Mouse (Mus musculus): ENCODE data around the gene Emc6. TPM values are rescaled to one million over a fixed set of nuclear protein-coding genes. Genes with fewer than 3 reads are reported as not detected.

Gene Emc6
- polyA plus RNA-seq, 1 experiment from 2014 or later = 169 TPM

- TF ChIP-seq EP300 (IDR thresholded peaks at IDR 0.05; ENCODE audit: low read depth) (no peak), CTCF (IDR thresholded peaks at IDR 0.05; ENCODE audit: low read depth) (no peak)
- H3K27me3 ChIP-seq (ENCODE audit: insufficient read depth, low read length) = peaks cover 21% of the 10 kb centered on the region
- 4% methylated on average over 45 of the region's 49 CpGs for WGBS (ENCODE audit: insufficient replicate concordance)
- no peaks in the 10 kb centered on the region for H3K9me3 ChIP-seq (ENCODE audit: low read length)
- H3K4me3 ChIP-seq (ENCODE audit: low read depth, low read length) = peak within 1 kb of the TSS; percentile 43
- H3K9ac ChIP-seq (replicated peaks) = 0 out of 2 replicates have a peak within 1 kb of the TSS, but pooled peaks have one; percentile 18
- peak; percentile 49 for DNase-seq
- H3K27ac ChIP-seq (ENCODE audit: low read depth) = no peak within 1 kb of the TSS
- peaks cover 7% of the 10 kb centered on the region; the same call in 1 of the 2 replicates for H3K4me1 ChIP-seq (ENCODE audit: insufficient read depth)
- peak; percentile 72 for ATAC-seq
- peak within 1 kb of the TSS; percentile 73 for H3K4me2 ChIP-seq (ENCODE audit: low read depth, low read length)
- H3K36me3 ChIP-seq (replicated peaks; ENCODE audit: insufficient read depth, low read length) = no peaks in the 10 kb centered on the region
Measured at GRCm38 (mm10) chr11:73159957-73160810, 16.7 kb downstream of the Emc6 start, which contains the start of gene P2rx5. Gene P2rx5, plus strand, starts transcription at chr11:73160421.

- Histone ChIP-seq H3K9ac (replicated peaks) (no peak overlapping the region), H3K27me3 (ENCODE audit: insufficient read depth, low read length) (peaks cover 9% of the 10 kb centered on the region), H3K9me3 (ENCODE audit: low read length) (no peaks in the 10 kb centered on the region), H3K4me1 (ENCODE audit: insufficient read depth) (no peaks in the 10 kb centered on the region), H3K36me3 (replicated peaks; ENCODE audit: insufficient read depth, low read length) (no peaks in the 10 kb centered on the region), H3K4me2 (ENCODE audit: low read depth, low read length) (no peak overlapping the region), H3K27ac (ENCODE audit: low read depth) (no peak overlapping the region), H3K4me3 (ENCODE audit: low read depth, low read length) (no peak overlapping the region)
- ATAC-seq (no peak), DNase-seq (no peak)
- 71% methylated on average over 6 of the region's 6 CpGs for whole genome bisulfite sequencing (ENCODE audit: insufficient replicate concordance)
- TF ChIP-seq CTCF (IDR thresholded peaks at IDR 0.05; ENCODE audit: low read depth) (no peak), EP300 (IDR thresholded peaks at IDR 0.05; ENCODE audit: low read depth) (no peak)
Measured at GRCm38 (mm10) chr11:73155071-73155470, 21.8 kb downstream of the Emc6 start.

- no peak for ATAC-seq
- no peaks in the 10 kb centered on the region for H3K27me3 ChIP-seq (ENCODE audit: insufficient read depth, low read length)
- no peaks in the 10 kb centered on the region for H3K36me3 ChIP-seq (replicated peaks; ENCODE audit: insufficient read depth, low read length)
- no peak overlapping the region for H3K27ac ChIP-seq (ENCODE audit: low read depth)
- H3K9me3 ChIP-seq (ENCODE audit: low read length) = no peaks in the 10 kb centered on the region
- TF ChIP-seq EP300 (IDR thresholded peaks at IDR 0.05; ENCODE audit: low read depth) = no peak
- no peak for TF ChIP-seq CTCF (IDR thresholded peaks at IDR 0.05; ENCODE audit: low read depth)
- H3K4me1 ChIP-seq (ENCODE audit: insufficient read depth) = no peaks in the 10 kb centered on the region
- no peak for DNase-seq
- WGBS (ENCODE audit: insufficient replicate concordance) = 80% methylated on average over 9 of the region's 9 CpGs
- H3K4me2 ChIP-seq (ENCODE audit: low read depth, low read length) = no peak overlapping the region
- H3K9ac ChIP-seq (replicated peaks) = no peak overlapping the region
- H3K4me3 ChIP-seq (ENCODE audit: low read depth, low read length) = no peak overlapping the region
Measured at GRCm38 (mm10) chr11:73148209-73148608, 28.6 kb downstream of the Emc6 start.

GRCm38 (mm10) chr11:73146975-73147365, 29.9 kb downstream of the Emc6 start:
- Histone ChIP-seq H3K27me3 (ENCODE audit: insufficient read depth, low read length) (no peaks in the 10 kb centered on the region), H3K36me3 (replicated peaks; ENCODE audit: insufficient read depth, low read length) (no peaks in the 10 kb centered on the region), H3K4me1 (ENCODE audit: insufficient read depth) (no peaks in the 10 kb centered on the region), H3K9ac (replicated peaks) (no peak overlapping the region), H3K4me3 (ENCODE audit: low read depth, low read length) (no peak overlapping the region), H3K9me3 (ENCODE audit: low read length) (no peaks in the 10 kb centered on the region), H3K4me2 (ENCODE audit: low read depth, low read length) (no peak overlapping the region), H3K27ac (ENCODE audit: low read depth) (no peak overlapping the region)
- TF ChIP-seq CTCF (IDR thresholded peaks at IDR 0.05; ENCODE audit: low read depth) = no peak
- WGBS (ENCODE audit: insufficient replicate concordance) = 55% methylated on average over 7 of the region's 7 CpGs
- DNase-seq (no peak), ATAC-seq (no peak)

- H3K9me3 ChIP-seq (ENCODE audit: low read length) = no peaks in the 10 kb centered on the region
- no peaks in the 10 kb centered on the region for H3K4me1 ChIP-seq (ENCODE audit: insufficient read depth)
- H3K36me3 ChIP-seq (replicated peaks; ENCODE audit: insufficient read depth, low read length) = no peaks in the 10 kb centered on the region
- H3K9ac ChIP-seq (replicated peaks) = no peak overlapping the region
- 70% methylated on average over 11 of the region's 11 CpGs for WGBS (ENCODE audit: insufficient replicate concordance)
- no peaks in the 10 kb centered on the region for H3K27me3 ChIP-seq (ENCODE audit: insufficient read depth, low read length)
- no peak overlapping the region for H3K4me2 ChIP-seq (ENCODE audit: low read depth, low read length)
- ATAC-seq (no peak), DNase-seq (no peak)
- TF ChIP-seq CTCF (IDR thresholded peaks at IDR 0.05; ENCODE audit: low read depth) (no peak), EP300 (IDR thresholded peaks at IDR 0.05; ENCODE audit: low read depth) (no peak)
- H3K27ac ChIP-seq (ENCODE audit: low read depth) = no peak overlapping the region
- no peak overlapping the region for H3K4me3 ChIP-seq (ENCODE audit: low read depth, low read length)
Measured at GRCm38 (mm10) chr11:73146026-73146974, 30.5 kb downstream of the Emc6 start.

- Histone ChIP-seq H3K27me3 (ENCODE audit: insufficient read depth, low read length) (no peaks in the 10 kb centered on the region), H3K36me3 (replicated peaks; ENCODE audit: insufficient read depth, low read length) (no peaks in the 10 kb centered on the region), H3K9me3 (ENCODE audit: low read length) (no peaks in the 10 kb centered on the region), H3K4me3 (ENCODE audit: low read depth, low read length) (no peak overlapping the region), H3K27ac (ENCODE audit: low read depth) (no peak overlapping the region), H3K4me1 (ENCODE audit: insufficient read depth) (no peaks in the 10 kb centered on the region), H3K4me2 (ENCODE audit: low read depth, low read length) (no peak overlapping the region), H3K9ac (replicated peaks) (no peak overlapping the region)
- DNase-seq = no peak
- TF ChIP-seq CTCF (IDR thresholded peaks at IDR 0.05; ENCODE audit: low read depth) = no peak
- no peak for TF ChIP-seq EP300 (IDR thresholded peaks at IDR 0.05; ENCODE audit: low read depth)
- 67% methylated on average over 1 of the region's 1 CpGs for WGBS (ENCODE audit: insufficient replicate concordance)
- no peak for ATAC-seq
Measured at GRCm38 (mm10) chr11:73144261-73144681, 32.6 kb downstream of the Emc6 start.
